Mouse (Mus musculus) frontal cortex, adult (tissue): ENCODE measurements at regions not wholly inside any gene's neighbourhood (a gene's known extent, or its start where the extent isn't known, plus 50 kb on each side); places are given as distances from the start of the nearest gene placed in this dataset.

Source experiments
- ATAC-seq: cut with Nextera tagmentation; 2 replicates; pipeline ENCODE4 v1.9.2; 2017; ENCODE audit warnings: mild to moderate bottlenecking, moderate library complexity, mixed read lengths; ENCODE audit not compliant: low TSS enrichment

- no peak for ATAC-seq
These were observed 135.8 kb downstream of the Rnd3 start for GRCm38 (mm10) chr2:51013090-51013489.

- ATAC-seq: no peak
These were observed 140.7 kb downstream of the Rnd3 start for GRCm38 (mm10) chr2:51008251-51008533.

- no peak for ATAC-seq
These were observed 141.3 kb downstream of the Rnd3 start for GRCm38 (mm10) chr2:51007409-51008250.

- ATAC-seq: no peak
These were observed 142.1 kb downstream of the Rnd3 start for GRCm38 (mm10) chr2:51006818-51007217.

- ATAC-seq: no peak
These were observed 147.4 kb downstream of the Rnd3 start for GRCm38 (mm10) chr2:51001548-51001947.

- ATAC-seq: no peak
These were observed 165.0 kb downstream of the Rnd3 start for GRCm38 (mm10) chr2:50983883-50984410.

GRCm38 (mm10) chr2:50982571-50982970 is 166.3 kb downstream of the Rnd3 start:
- no peak for ATAC-seq

GRCm38 (mm10) chr2:50978356-50978755 is 170.6 kb downstream of the Rnd3 start:
- ATAC-seq: no peak

- peak; percentile 84 for ATAC-seq
These were observed 177.6 kb downstream of the Rnd3 start for GRCm38 (mm10) chr2:50971131-50971825.

GRCm38 (mm10) chr2:50968382-50968781 is 180.5 kb downstream of the Rnd3 start:
- no peak for ATAC-seq

GRCm38 (mm10) chr2:50967826-50968225 is 181.1 kb downstream of the Rnd3 start:
- ATAC-seq: no peak

- ATAC-seq: no peak
These were observed 181.8 kb downstream of the Rnd3 start for GRCm38 (mm10) chr2:50967133-50967532.

- ATAC-seq: no peak
These were observed 183.4 kb downstream of the Rnd3 start for GRCm38 (mm10) chr2:50965485-50966017.

- ATAC-seq: no peak
These were observed 184.8 kb downstream of the Rnd3 start for GRCm38 (mm10) chr2:50964062-50964461.

- ATAC-seq: no peak
These were observed 187.9 kb downstream of the Rnd3 start for GRCm38 (mm10) chr2:50961049-50961448.

- no peak for ATAC-seq
These were observed 189.6 kb downstream of the Rnd3 start for GRCm38 (mm10) chr2:50959323-50959722.

GRCm38 (mm10) chr2:50954361-50955066 is 194.4 kb downstream of the Rnd3 start:
- no peak for ATAC-seq

GRCm38 (mm10) chr2:50951027-50951426 is 197.9 kb downstream of the Rnd3 start:
- no peak for ATAC-seq

- no peak for ATAC-seq
These were observed 199.2 kb downstream of the Rnd3 start for GRCm38 (mm10) chr2:50949717-50950116.

GRCm38 (mm10) chr2:50945526-50945925 is 203.4 kb downstream of the Rnd3 start:
- no peak for ATAC-seq

- no peak for ATAC-seq
These were observed 205.7 kb downstream of the Rnd3 start for GRCm38 (mm10) chr2:50943180-50943579.

GRCm38 (mm10) chr2:50942741-50943140 is 206.2 kb downstream of the Rnd3 start:
- ATAC-seq: no peak
